Mouse (Mus musculus): ENCODE results near the gene Tex21.
"Not testable (repeated sequence)": the region's sequence is repeated elsewhere in the genome, so short reads cannot be mapped to it uniquely, and the experiment has no call there.

Tex21 gene

DNA sequence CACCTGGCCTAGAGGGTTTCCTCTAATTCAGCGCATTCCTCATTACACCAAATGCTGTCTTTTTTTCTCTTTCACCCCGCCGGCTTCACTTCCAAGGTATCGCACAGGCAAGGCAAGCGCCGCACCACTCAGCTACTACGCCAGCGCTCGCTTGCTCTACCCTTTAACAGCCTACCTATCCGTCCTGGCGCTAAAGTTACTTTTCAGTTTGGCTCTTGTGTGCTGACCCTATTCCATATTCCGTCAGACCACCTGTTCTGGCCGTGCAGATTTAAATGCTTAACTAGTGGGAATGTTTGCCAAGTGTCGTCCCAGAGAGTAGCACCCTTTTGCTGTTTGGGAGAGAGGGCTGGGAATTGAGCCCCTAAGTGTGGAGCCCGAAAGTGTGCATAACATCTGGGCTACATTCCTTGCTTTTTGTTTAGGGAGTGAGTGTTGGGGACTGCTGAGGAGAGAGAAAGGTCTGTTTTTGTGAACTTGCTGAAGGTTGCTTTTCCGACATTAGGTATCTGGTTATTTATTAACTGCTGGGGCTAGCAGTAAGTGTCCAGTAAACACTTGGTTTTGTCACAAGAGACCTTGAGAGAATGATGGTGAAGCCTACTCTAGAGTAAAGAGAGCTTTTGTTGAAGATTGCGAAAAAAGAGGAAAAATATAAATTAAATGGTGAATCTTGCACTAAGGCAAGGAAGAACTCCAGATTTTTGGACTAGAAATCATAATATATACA, 9.7 kb upstream of the Tex21 start:
- DNase-seq (ENCODE audit: low spot score): no peak

DNA sequence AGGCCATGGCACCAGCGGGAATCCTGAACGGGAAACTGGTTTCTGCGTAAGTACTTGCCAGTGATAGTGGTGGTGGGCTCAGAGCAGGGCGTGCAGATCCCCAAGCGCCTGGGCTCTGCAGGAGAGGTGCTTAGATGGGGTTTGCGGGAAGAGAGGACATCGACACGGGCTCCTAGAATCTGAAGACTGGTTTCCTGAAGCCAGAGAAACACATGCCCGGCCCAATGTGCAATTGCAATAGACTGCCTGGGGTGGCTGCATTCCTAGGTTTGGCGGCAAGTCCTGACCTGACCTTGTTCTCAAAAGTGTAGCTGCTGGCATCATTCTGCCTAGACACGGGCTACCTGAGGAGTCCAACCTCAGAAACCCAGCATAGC, 8.9 kb upstream of the Tex21 start:
- no peak for DNase-seq (ENCODE audit: low spot score)

DNA sequence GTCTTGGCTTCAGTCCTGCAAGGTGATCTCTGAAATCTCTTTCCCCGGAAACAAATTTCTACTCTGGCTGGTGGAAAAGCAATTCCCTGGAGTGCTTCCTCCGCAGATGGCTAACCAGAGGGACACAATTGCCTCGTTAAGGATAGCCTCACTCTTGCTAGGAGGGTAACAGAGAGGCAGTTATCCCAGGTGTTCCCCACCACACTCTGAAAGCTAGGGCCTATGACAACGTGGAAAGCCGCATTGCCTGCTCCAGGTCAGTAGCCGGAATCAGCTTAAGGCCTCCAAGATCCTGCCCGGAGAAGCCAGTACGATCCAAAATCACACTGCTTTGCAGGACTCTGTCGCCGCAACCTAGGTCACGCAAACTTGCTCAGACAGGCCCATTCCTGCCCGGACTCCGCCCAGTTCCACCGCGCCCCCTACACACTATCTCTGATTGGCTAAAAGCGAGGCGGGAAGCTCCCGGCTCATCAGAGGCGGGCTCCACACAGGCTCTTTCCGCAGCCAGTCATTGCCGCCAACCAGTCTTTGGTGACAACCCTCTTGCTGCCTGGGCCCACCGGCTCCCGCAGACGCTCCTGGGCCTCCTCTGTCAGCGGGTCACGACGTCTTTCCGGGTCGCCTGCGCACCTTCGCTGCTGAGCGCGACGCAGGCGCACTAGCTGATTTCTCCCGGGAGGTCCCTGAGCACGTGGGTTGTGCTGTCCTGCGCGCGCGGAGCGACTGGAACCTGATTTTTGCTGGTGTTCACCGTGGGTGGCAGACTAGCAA, 8.4 kb upstream of the Tex21 start, which contains the start of gene Mthfd1:
Mthfd1 (plus strand) TSS at position 574 of the 774 bp plus-strand sequence.
- DNase-seq (ENCODE audit: low spot score): peak; percentile 93

DNA sequence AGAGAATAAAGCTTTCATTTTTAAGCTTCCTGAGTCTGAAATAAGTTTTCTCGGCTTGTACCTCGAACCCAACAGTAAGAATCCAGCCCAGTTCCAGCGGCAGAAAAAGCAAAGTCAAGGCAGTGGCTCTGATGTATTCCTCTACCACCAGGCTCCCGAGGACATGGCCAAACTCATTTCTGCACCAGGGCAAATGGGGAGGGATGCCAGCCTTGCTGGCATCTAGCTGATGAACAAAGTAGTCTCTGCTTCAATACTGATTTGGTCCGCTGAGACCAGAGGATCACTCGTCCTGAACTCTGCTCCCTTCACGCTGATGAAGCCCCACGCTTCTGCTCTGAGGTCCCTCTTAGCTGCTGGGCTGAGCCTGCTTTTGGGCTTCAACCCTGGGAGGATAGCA, 7.4 kb upstream of the Tex21 start:
- no peak for DNase-seq (ENCODE audit: low spot score)

DNA sequence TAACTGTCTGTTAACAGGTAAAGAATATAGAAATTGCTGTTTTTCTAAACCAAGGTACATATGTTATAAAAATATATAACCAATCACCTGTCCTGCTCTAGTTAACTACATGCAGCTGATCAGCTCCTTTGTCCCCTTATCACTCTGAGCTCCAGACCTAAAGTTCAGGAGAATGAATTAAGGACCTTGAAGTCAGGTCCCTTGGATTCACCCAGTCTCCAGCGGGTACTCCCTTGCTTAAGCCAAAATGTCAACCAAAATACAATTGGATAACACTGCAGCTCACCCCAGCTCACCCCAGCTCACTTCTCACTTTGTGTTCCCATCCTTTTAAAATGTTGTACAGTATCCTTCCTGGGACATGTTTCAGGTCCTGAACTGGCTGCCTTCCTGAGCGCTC, 7.0 kb upstream of the Tex21 start:
- no peak for DNase-seq (ENCODE audit: low spot score)

DNA sequence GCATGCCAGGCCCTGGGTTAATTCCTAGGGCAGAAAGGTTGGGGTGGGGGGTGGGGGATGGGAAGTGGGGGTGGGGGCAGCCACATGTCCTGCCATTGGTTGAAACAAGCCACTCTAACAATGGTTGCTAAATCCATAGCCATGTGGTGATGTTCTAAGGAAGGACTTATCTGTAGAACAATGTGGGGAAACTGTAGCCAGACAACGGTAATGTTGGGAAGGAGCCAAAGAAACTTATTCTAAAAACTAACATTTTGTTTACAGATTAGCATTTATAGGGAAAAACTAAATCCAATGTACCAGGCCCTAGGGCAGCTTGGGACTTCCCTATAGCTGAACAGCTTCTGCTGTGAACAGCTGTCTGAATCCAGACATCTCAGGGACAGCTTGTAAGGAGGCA, 6.5 kb upstream of the Tex21 start:
- no peak for DNase-seq (ENCODE audit: low spot score)

DNA sequence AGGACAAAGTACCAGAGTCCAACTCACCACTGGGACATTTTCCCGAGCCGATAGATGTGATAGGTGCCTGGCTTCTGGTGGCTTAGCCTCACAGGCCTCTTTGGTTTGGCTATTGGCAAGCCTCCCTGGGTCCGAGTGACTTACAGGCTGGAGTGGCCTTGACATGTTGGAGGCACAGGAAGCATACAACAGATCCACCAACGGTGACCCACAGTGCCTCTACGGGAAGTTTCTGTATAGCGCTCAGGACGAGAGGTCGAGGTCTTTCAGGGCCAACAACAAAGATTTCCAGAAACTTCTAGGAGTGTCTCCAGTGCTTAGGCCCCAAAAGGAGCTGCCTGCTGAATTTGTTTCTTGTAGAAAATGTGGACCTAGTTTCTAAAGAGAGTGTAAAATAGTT, 1.6 kb downstream of the Tex21 start:
- no peak for DNase-seq (ENCODE audit: low spot score)

DNA sequence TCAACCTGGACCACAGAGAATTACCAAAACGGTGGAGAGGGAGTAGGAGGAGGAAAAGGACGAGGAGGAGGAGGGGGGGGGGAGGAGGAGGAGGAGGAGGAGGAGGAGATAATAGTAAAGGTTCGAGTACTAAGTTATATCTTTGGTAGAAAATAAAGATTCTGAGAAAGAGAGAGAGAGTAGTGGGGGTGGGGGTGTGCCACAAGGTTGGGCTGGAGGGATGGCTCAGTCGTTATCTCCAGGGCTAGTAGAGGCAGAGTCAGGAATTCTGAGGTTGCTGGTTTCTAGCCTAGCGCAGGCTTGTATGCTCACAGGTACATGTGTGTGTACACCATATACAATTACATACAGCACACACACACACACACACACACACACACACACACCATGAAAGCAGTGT, 4.7 kb downstream of the Tex21 start:
- no peak for DNase-seq (ENCODE audit: low spot score)

DNA sequence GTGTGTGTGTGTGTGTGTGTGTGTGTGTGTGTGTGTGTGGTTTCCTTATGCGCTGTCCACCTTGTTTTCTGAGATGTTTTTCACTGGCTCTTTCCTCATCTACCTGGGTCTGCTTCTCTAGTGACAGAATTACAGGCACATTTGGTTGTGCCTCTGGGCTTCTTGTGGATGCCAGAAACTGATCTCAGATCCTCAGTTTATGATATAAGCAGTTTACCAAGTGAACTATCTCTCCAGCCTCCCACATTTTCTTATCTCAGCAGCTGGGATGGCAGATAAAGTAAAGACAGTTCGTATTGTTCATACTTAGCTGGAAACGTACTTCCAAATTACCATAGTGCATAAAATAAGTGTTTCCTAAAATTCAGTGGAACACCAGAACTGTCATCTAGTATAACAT, 5.5 kb downstream of the Tex21 start:
- DNase-seq (ENCODE audit: low spot score): peak; percentile 73

DNA sequence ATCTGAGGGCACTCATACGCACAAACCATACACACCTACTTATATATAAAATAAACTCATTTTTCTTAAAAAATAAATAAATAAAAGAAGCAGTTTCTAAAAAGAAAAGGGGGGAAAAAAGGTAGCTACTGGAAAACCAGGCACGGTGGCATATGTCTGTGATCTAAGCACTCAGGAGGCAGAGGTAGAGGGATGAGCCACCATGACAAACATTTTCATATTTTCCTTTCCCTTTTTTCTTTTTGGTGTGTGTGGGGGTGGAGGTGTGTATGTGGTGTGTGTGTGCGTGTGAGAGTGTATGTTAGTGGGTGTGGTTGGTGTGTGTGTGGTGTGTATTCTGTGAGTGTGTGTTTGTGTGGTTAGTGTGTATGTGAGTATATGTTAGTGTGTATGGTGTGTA, 5.9 kb downstream of the Tex21 start:
- DNase-seq (ENCODE audit: low spot score): no peak

DNA sequence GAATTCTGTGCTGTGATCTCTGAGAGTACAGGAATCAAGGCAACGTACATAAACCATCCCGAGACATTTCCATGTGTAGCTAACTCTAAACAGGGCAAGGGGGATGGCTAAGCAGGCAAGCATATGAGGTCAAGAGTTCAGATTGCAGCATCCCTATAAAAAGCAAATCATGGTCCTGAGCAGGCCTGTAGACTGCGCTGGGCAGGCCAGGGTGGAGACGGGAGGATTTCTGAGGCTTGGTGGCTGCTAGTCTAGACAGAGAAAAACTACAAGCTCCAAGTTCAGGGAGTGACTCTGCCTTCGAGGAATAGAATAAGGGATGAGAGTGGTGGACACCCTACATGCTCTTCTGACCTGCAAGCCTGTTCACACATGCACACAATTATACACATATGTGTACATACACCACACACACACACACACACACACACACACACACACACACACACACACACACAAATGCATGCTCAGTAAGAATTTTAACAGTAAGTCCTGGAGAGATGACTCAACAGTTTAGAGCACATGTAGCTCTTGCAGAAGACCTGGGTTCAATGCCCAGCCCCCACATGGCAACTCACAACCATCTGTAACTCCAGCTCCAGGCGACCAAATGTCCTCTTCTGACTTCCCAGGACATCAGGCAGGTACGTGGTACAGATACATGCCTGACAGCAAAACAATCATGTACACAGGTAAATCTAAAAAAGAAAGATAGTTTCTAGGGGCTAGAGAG, 6.5 kb downstream of the Tex21 start:
- DNase-seq (ENCODE audit: low spot score): no peak

DNA sequence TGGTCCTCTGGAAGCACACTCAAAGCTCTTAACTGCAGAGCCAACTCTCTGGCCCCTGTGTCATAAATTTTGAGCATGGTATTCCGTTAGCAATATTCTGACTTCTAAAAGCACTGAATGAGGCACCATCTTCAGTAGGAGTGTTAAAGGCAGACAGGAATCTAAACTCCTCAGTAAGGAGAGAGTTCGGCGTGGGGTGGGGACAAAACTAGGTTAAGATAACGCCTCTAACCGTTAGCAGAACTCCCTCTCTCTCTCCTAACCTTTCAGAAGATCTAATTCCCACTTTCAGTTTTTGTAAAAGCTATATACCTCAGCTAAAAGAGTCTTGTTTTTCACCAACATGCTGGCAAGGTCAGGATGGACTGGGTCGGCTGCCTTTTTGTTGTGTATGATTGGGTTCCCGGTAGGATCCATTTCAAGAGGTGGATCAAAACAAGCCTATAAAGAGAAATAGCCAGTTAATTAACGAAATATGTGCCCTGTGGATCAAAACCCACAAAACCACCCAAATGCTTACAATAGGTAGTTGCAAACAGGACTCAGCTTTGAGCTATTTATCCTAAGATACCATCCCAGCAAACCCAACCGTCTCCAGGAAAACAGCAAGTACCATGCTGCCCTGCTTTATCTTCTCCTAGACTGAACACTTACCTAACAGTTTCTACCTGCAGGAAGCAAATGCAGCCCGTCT, 7.3 kb downstream of the Tex21 start:
- no peak for DNase-seq (ENCODE audit: low spot score)

DNA sequence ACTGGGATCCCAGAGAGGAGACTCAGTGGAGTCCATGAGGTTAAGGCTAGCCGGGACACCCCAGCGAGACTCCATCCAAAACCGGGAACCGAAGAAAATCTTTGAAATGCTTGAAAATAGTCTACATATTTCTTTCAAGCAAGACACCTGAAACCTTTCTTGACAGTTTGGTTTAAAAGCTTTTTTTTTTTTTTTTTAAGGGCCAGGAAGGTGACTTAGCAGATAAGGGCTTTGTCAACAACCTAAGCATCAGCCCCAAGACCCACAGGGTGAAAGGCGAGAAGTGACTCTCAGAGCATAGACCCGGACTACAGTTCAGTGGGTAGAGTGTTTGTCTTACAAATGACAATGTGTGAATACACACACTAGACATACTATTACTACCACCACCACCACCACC, 11.3 kb downstream of the Tex21 start:
- DNase-seq (ENCODE audit: low spot score): no peak

DNA sequence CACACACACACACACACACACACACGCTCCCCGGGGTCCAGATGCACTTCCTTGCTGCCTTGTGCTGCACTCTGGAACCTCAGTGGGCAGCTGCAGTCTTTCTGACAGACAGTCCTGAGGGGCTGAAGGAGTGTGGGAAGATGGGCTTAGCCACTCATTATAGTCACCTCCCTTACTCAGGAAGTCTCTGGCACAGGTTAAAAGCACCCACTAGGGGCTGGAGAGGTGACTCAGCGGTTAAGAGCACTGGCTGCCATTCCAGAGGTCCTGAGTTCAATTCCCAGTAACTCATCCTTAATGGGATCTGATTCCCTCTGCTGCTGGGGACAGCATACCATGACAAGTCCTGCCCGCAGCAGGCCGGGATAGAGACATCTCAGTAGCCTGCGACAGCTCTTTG, 15.9 kb downstream of the Tex21 start:
- DNase-seq (ENCODE audit: low spot score): no peak

DNA sequence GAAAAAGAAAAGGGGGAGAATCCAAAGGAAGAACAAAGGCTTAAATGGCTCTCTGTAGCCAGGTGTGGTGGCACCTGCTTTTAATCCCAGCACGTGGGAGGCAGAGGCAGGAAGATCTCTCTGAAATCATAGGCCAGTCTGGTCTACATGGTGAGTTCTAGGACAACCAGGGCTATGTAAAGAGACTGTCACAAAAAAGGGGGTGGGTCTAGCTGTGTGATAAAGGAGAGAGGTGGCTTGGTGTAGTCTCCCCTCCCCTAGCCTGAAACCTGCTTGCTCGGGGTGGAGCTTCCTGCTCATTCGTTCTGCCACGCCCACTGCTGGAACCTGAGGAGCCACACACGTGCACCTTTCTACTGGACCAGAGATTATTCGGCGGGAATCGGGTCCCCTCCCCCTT, 24.4 kb downstream of the Tex21 start:
- not testable (repeated sequence) for DNase-seq (ENCODE audit: low spot score)

DNA sequence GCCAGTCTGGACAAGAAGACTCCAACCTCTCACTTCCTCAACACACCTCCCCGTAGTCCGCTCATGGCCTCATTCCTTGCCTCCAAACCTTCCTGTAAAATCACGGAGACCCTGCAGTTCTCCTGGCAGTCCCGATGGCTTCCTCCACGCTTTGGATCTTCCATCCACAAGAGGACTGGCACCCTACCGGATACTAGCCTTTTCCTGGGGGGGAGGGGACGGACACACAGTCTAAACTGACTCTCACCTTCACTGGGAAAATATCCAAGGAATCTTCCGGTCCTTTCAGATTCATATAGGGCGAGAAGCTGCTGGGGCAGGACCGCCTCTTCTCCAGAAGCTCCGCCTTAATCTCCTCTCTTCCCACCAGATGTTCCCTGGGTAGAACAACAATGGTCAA, 29.8 kb downstream of the Tex21 start:
- no peak for DNase-seq (ENCODE audit: low spot score)

DNA sequence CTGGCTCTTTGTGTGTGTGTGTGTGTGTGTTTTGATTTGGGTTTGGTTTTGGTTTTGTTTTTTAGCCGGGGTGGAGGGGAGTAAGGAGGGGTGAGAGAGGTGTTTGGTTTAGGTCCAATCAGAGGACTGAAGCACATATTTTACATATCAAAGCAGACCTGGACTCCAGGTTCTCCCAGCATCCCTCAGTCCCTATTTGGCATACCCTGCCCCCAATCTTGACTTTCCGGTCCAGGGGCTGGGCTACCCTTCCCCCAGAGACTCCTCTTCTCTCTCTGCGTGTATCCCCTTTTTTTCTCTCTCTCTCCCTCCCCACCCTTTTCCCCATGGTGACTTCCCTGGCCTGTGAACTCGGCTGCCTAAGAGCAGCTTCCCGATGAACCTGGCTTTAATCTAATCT, 31.4 kb downstream of the Tex21 start:
- DNase-seq (ENCODE audit: low spot score): no peak

DNA sequence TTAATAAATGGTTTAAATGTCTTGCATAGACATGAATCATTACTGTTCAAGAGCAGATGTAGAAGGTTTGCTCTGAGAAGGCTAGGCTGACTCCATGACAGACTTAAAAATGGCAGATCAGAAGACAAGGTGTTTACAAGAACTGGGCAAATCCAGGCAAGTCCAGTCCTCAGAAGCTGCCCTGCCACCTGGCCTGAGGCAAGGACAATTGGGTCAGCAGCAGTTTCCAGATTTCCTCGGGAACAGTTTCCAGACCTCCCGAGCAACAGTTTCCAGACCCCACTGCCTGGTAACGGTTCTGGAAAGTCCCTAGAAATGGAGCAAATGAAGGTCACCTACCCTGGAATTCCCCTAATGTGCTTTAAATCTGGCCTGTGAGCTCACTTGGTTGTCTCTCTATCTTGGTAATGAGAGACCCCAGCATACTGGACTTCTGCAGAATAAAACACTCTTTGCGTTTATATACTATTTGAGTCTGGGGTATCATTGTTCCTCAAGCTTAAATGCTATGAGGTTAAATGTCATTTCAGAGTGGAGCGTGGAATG, 37.0 kb downstream of the Tex21 start:
- DNase-seq (ENCODE audit: low spot score): no peak

DNA sequence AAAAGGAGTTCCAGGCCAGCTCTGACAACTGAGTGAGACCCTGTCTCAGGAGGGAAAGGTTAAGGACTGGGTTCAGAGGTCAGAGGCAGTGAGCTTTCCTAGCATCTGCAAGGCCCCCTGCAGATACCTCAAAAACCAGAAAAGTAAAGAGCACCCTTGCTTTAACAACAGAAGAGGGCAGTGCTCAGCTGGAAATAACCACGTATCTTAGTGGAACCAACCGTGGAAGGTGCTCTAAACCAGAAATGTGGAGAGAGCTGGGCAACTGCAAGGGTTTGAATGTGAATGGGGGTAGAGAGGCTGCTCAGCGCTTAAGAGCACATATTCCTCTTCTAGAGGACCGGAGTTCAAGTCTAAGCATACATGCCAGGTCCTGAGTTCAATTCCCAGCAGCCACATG, 46.2 kb downstream of the Tex21 start:
- DNase-seq (ENCODE audit: low spot score): no peak

DNA sequence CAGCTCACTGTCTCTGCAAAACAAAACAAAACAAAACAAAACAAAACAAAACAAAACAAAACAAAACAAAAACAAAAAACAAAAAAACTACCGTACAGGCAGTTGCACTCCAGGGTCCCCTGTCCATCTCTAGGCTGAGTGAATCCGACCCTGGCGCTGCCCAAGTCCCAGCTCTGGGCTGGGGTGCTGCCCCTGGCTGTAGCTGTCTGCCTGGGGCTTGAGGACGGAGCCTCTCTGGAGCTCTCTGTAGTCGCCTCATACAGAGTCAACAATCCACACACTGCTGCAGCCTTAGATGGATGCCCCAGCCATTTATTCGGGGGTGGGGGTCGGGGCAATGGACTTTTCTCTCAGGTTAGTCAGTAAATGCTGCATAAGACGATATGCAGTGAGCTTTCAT, 49.5 kb downstream of the Tex21 start:
- DNase-seq (ENCODE audit: low spot score): no peak

DNA sequence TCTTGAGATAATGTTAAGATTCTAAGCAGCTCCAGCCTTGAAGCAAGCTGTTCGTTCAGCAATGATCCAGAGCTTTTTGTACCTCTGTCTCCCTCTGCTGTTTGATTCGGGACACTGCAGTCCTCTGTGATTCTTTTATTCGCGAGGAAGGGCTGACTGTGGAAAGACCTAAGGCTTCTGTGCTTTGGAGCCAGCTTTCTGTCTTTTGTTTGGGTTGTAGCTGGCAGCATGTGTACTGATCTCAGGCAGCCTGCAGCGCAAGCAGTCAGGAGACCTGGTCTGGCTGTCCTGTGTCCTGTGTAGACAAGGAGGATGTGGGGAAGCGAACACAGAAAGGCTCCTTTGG, 49.9 kb downstream of the Tex21 start:
- DNase-seq (ENCODE audit: low spot score): peak; percentile 74

Measured in c-Kit-positive CD71-positive TER-119-positive erythroid progenitor cells, embryonic 14.5 days (primary cell).